Mouse (Mus musculus): ENCODE results near the gene Hba-x. TPM values are rescaled to one million over a fixed set of nuclear protein-coding genes. Genes with fewer than 3 reads are reported as not detected.
"Not testable (repeated sequence)": the region's sequence is repeated elsewhere in the genome, so short reads cannot be mapped to it uniquely, and the experiment has no call there.

Gene Hba-x
- total RNA-seq, 2 experiments from 2014 or later = not detected

GRCm38 (mm10) chr11:32248350-32248749, 27.9 kb upstream of the Hba-x start:
- DNase-seq (ENCODE audit: low spot score in 2 of 2) = peak in 1 of 2 experiments; percentile 67

GRCm38 (mm10) chr11:32250880-32251763, 25.1 kb upstream of the Hba-x start:
- DNase-seq (ENCODE audit: low spot score in 2 of 2) = no peak

- DNase-seq (ENCODE audit: low spot score in 2 of 2) = no peak
Measured at GRCm38 (mm10) chr11:32253121-32253520, 23.1 kb upstream of the Hba-x start.

GRCm38 (mm10) chr11:32256146-32256545, 20.1 kb upstream of the Hba-x start:
- no peak for DNase-seq (ENCODE audit: low spot score in 2 of 2)

- DNase-seq (ENCODE audit: low spot score in 2 of 2) = no peak
Measured at GRCm38 (mm10) chr11:32256566-32256965, 19.6 kb upstream of the Hba-x start.

GRCm38 (mm10) chr11:32262674-32263415, 13.4 kb upstream of the Hba-x start:
- no peak for DNase-seq (ENCODE audit: low spot score in 2 of 2)

GRCm38 (mm10) chr11:32265117-32265738, 11.0 kb upstream of the Hba-x start:
- DNase-seq (ENCODE audit: low spot score in 2 of 2) = no peak

- no peak for DNase-seq (ENCODE audit: low spot score in 2 of 2)
Measured at GRCm38 (mm10) chr11:32266194-32266593, 10.0 kb upstream of the Hba-x start.

- no peak for DNase-seq (ENCODE audit: low spot score in 2 of 2)
Measured at GRCm38 (mm10) chr11:32266776-32267175, 9.4 kb upstream of the Hba-x start.

GRCm38 (mm10) chr11:32267188-32267884, 8.9 kb upstream of the Hba-x start, which contains the start of gene Nprl3:
Nprl3 (minus strand) TSS chr11:32267707.
- DNase-seq (ENCODE audit: low spot score in 2 of 2) = peak; percentile 93 to 97

- DNase-seq (ENCODE audit: low spot score in 2 of 2) = no peak
Measured at GRCm38 (mm10) chr11:32267964-32268363, 8.2 kb upstream of the Hba-x start.

GRCm38 (mm10) chr11:32268952-32269351, 7.2 kb upstream of the Hba-x start:
- DNase-seq (ENCODE audit: low spot score in 2 of 2) = no peak

- no peak for DNase-seq (ENCODE audit: low spot score in 2 of 2)
Measured at GRCm38 (mm10) chr11:32271178-32271577, 5.0 kb upstream of the Hba-x start.

- DNase-seq (ENCODE audit: low spot score in 2 of 2) = no peak
Measured at GRCm38 (mm10) chr11:32277736-32278457, 1.7 kb downstream of the Hba-x start.

GRCm38 (mm10) chr11:32278458-32278957, 2.3 kb downstream of the Hba-x start:
- DNase-seq (ENCODE audit: low spot score in 2 of 2) = no peak

- DNase-seq (ENCODE audit: low spot score in 2 of 2) = no peak
Measured at GRCm38 (mm10) chr11:32280646-32281045, 4.4 kb downstream of the Hba-x start.

GRCm38 (mm10) chr11:32281416-32282144, 5.4 kb downstream of the Hba-x start:
- no peak for DNase-seq (ENCODE audit: low spot score in 2 of 2)

- not testable (repeated sequence) for DNase-seq (ENCODE audit: low spot score in 2 of 2)
Measured at GRCm38 (mm10) chr11:32283091-32283777, 7.0 kb downstream of the Hba-x start, which contains the start of gene Hba-a1. Hba-a1 (plus strand) TSS chr11:32283511.

- not testable (repeated sequence) for DNase-seq (ENCODE audit: low spot score in 2 of 2)
Measured at GRCm38 (mm10) chr11:32284582-32284981, 8.4 kb downstream of the Hba-x start.

Measured in layer of hippocampus, adult 18-20 months (tissue).